In genomic region chr7:73718031-73718430, GRCm38 (mm10) we compare ENCODE assay signal across 10 mouse cellular contexts. TPM values are rescaled to one million over a fixed set of nuclear protein-coding genes. Genes with fewer than 3 reads are reported as not detected.
DNase-seq lines count a peak whose midpoint lies in the region; ATAC-seq and TF ChIP-seq lines count a peak whose summit lies in the region.
"Had no signal": no experiment of that assay in that cellular context is flagged by ENCODE, and none has a peak within 500 bp of the region (broad histone marks: within the 10 kb centered on the region; RNA-seq: fewer than 3 reads in every experiment).

No protein-coding gene starts in this region.

- no peak overlapping the region for H3K4me2 ChIP-seq in kidney, embryonic 15.5 days
- no peak overlapping the region for H3K4me2 ChIP-seq in heart, embryonic 13.5 days
- H3K4me2 ChIP-seq in midbrain, postnatal 0 days (ENCODE audit: low read depth, low read length, poor library complexity, severe bottlenecking) = no peak overlapping the region
- H3K4me2 ChIP-seq: heart, embryonic 15.5 days; limb, embryonic 13.5 days had no signal

- intact Hi-C loops in left cerebral cortex, postnatal 14 days (cut with DNase I) = no loop called here

- no peak overlapping the region for H3K4me3 ChIP-seq in kidney, embryonic 15.5 days (replicated peaks)
- no peak overlapping the region for H3K4me3 ChIP-seq in heart, embryonic 13.5 days
- H3K4me3 ChIP-seq in midbrain, postnatal 0 days (ENCODE audit: low read depth, low read length) = no peak overlapping the region
- H3K4me3 ChIP-seq: forebrain, embryonic 10.5 days; heart, embryonic 15.5 days; limb, embryonic 13.5 days had no signal

- no peaks in the 10 kb centered on the region for H3K27me3 ChIP-seq in kidney, embryonic 15.5 days
- peaks cover 43% of the 10 kb centered on the region for H3K27me3 ChIP-seq in heart, embryonic 13.5 days (replicated peaks)
- H3K27me3 ChIP-seq in midbrain, postnatal 0 days (ENCODE audit: insufficient read depth, low read length) = no peaks in the 10 kb centered on the region
- H3K27me3 ChIP-seq: limb, embryonic 13.5 days had no signal

- 71% methylated on average over 10 of the region's 10 CpGs for WGBS in kidney, embryonic 15.5 days
- 49% methylated on average over 10 of the region's 10 CpGs for WGBS in heart, embryonic 13.5 days
- 53% methylated on average over 10 of the region's 10 CpGs for WGBS in midbrain, postnatal 0 days

- peak; percentile 28 for DNase-seq in kidney, adult 18-20 months
- peak; percentile 41 for DNase-seq in kidney, postnatal 10 days
- no peak for DNase-seq in midbrain, postnatal 0 days (ENCODE audit: low spot score)
- no peak for DNase-seq in layer of hippocampus, adult 18-20 months (ENCODE audit: low spot score in 2 of 2)
- DNase-seq in left cerebral cortex, postnatal 14 days (ENCODE audit: low spot score in 2 of 2) = no peak

- no peak for TF ChIP-seq CTCF in midbrain, postnatal 0 days (IDR thresholded peaks at IDR 0.05)

- no peak for ATAC-seq in kidney, embryonic 15.5 days (replicated peaks; ENCODE audit: low FRiP score)
- no peak for ATAC-seq in heart, embryonic 13.5 days (ENCODE audit: extremely low read depth, insufficient number of reproducible peaks, low FRiP score, low TSS enrichment)
- no peak for ATAC-seq in midbrain, postnatal 0 days (ENCODE audit: low FRiP score)

- H3K4me1 ChIP-seq in kidney, embryonic 15.5 days = peaks cover 9% of the 10 kb centered on the region; the same call in 1 of the 2 replicates
- H3K4me1 ChIP-seq in heart, embryonic 13.5 days = peaks cover 34% of the 10 kb centered on the region
- H3K4me1 ChIP-seq in midbrain, postnatal 0 days (ENCODE audit: insufficient read depth, low read length) = no peaks in the 10 kb centered on the region

- no peaks in the 10 kb centered on the region for H3K9me3 ChIP-seq in kidney, embryonic 15.5 days (replicated peaks)
- 0 out of 2 replicates have a peak, but pooled peaks cover 6% of the 10 kb centered on the region for H3K9me3 ChIP-seq in heart, embryonic 13.5 days
- H3K9me3 ChIP-seq in midbrain, postnatal 0 days (ENCODE audit: low read length) = no peaks in the 10 kb centered on the region
- H3K9me3 ChIP-seq: heart, embryonic 15.5 days had no signal

- no peak overlapping the region for H3K27ac ChIP-seq in kidney, embryonic 15.5 days
- H3K27ac ChIP-seq in heart, embryonic 13.5 days (replicated peaks) = 0 out of 2 replicates have a peak overlapping the region, but pooled peaks have one; percentile 12
- H3K27ac ChIP-seq in midbrain, postnatal 0 days (ENCODE audit: low read depth, low read length) = peak overlapping the region; percentile 26; the same call in 1 of the 2 replicates
- H3K27ac ChIP-seq: forebrain, embryonic 10.5 days; heart, embryonic 15.5 days; limb, embryonic 13.5 days had no signal

- H3K36me3 ChIP-seq in kidney, embryonic 15.5 days = no peaks in the 10 kb centered on the region
- H3K36me3 ChIP-seq in heart, embryonic 13.5 days = no peaks in the 10 kb centered on the region
- H3K36me3 ChIP-seq in midbrain, postnatal 0 days (ENCODE audit: insufficient read depth, low read length) = no peaks in the 10 kb centered on the region
- H3K36me3 ChIP-seq: forebrain, embryonic 10.5 days; heart, embryonic 15.5 days; limb, embryonic 13.5 days had no signal

- no peak overlapping the region for H3K9ac ChIP-seq in kidney, embryonic 15.5 days
- no peak overlapping the region for H3K9ac ChIP-seq in heart, embryonic 13.5 days
- no peak overlapping the region for H3K9ac ChIP-seq in midbrain, postnatal 0 days (replicated peaks; ENCODE audit: low read length, poor library complexity, severe bottlenecking)
- H3K9ac ChIP-seq: heart, embryonic 15.5 days; limb, embryonic 13.5 days had no signal

RNA-seq across cellular contexts. Expression of gene Fam174b, which starts 22.1 kb away (rescaled TPM):
- polyA plus RNA-seq in kidney, embryonic 15.5 days (2015; fragmentation: Nextera tagmentation; extraction: Ambion mirVana) = 32.8 and 34.5 TPM in 2 replicates
- polyA plus RNA-seq in heart, embryonic 13.5 days (2015; fragmentation: Nextera tagmentation; extraction: Ambion mirVana) = 49.8 and 50.1 TPM in 2 replicates
- total RNA-seq in midbrain, postnatal 0 days (2014; rRNA removed) = 27.7 and 36.2 TPM in 2 replicates
- 27.2 and 28.9 TPM in 2 replicates for polyA plus RNA-seq in midbrain, postnatal 0 days (2015; fragmentation: Nextera tagmentation; extraction: Ambion mirVana)
- 10 to 100 TPM; 30.3 to 33.0 TPM for total RNA-seq in layer of hippocampus, adult 18-20 months (2021)
- 10 to 100 TPM; 37.3 to 42.5 TPM for total RNA-seq in left cerebral cortex, postnatal 14 days (2021)

Comparison
In these comparisons a context has a peak if more than half of its experiments do, and no peak if none do; other contexts are left out.
1. DNase-seq: peak in kidney, adult 18-20 months (single experiment) and kidney, postnatal 10 days (single experiment); none in midbrain, postnatal 0 days (single experiment), layer of hippocampus, adult 18-20 months (0 of 2) and left cerebral cortex, postnatal 14 days (0 of 2).